Mouse (Mus musculus): ENCODE measurements at regions not wholly inside any gene's neighbourhood (a gene's known extent, or its start where the extent isn't known, plus 50 kb on each side); places are given as distances from the start of the nearest gene placed in this dataset.
A peak's percentile ranks its signal among the peaks of the same experiment; 100 is the strongest.

DNA sequence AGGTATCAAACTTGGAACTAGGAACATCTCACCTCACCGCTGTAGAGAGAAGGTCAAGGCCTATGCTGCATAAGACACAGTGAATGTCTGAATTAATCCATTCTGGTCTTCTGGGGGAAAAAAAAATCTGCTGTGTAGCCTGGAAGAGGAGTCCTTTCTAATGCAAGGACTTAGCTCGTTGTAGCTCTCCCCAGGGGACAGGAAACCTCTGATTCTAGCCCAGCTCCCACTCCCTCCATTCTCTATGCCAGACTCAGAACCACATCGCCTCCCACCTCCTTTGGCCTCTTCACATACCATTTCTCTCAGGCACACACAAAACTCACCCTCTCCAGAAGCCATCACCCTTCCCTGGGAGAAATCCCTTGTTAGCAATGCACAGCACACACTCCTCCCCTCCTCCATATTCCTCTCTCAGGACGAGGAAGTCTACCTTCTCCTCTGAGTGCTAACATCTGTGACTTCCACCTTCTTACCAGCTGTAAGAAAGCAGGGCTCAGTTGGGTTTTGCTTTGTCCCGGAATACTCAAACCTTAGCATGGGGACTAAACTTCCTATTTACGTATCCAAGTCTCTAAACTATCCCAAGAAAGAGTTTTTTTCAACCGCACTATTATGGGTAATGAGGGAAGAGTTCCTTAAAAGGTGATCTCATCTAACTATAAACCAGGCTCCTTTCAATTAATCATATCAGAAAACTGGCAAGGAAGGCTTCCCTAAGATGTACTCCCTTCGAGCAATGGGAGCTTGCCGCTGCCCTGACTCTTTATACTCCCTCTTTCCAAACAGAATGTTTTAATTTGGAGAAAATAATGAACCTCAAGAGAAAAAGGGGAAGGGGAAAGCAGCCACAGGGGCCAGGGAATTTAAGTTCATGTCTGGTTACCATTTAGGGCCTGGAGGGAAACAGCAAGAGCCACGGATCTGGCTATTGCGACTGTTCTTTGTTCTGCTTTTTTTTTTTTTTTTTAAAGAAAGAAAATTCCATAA is 167.2 kb upstream of the Dapk1 start:
- Histone ChIP-seq H3K27ac (ENCODE audit: low read depth, low read length) (0 out of 2 replicates have a peak overlapping the region, but pooled peaks have one; percentile 22), H3K36me3 (ENCODE audit: control insufficient read depth, insufficient read depth, low read length) (no peaks in the 10 kb centered on the region), H3K4me3 (ENCODE audit: low read depth, low read length) (no peak overlapping the region), H3K4me2 (no peak overlapping the region), H3K9me3 (replicated peaks; ENCODE audit: control insufficient read depth, low read length) (no peaks in the 10 kb centered on the region), H3K4me1 (ENCODE audit: control insufficient read depth, insufficient read depth, low read length) (no peaks in the 10 kb centered on the region), H3K9ac (ENCODE audit: low read depth, low read length) (no peak overlapping the region), H3K27me3 (ENCODE audit: control insufficient read depth, insufficient read depth, low read length) (no peaks in the 10 kb centered on the region)
- no peak for ATAC-seq (replicated peaks; ENCODE audit: insufficient number of reproducible peaks, low FRiP score, low TSS enrichment)
- 64% methylated on average over 11 of the region's 11 CpGs for WGBS (ENCODE audit: insufficient replicate concordance)

DNA sequence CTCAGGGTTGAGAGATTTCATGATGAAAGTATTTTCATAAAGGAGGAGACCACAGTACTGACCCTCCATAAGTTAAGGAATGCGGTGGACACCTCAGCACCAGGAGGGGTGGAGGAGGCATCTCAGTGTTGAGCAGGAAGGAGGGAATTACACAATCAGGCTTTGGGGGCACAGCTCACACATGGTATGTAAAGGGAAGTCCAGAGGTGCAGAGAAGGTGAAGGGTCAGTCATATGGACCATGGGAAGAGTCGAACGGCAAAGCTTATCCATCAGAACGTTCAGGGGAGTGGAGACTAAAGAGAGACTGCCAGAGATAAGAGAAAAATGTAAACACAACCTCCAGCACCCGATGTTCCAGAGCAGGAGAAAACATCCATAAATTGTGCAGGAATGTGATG is 166.4 kb upstream of the Dapk1 start:
- Histone ChIP-seq H3K4me3 (ENCODE audit: low read depth, low read length) (no peak overlapping the region), H3K4me2 (no peak overlapping the region), H3K9me3 (replicated peaks; ENCODE audit: control insufficient read depth, low read length) (no peaks in the 10 kb centered on the region), H3K36me3 (ENCODE audit: control insufficient read depth, insufficient read depth, low read length) (no peaks in the 10 kb centered on the region), H3K27ac (ENCODE audit: low read depth, low read length) (no peak overlapping the region), H3K4me1 (ENCODE audit: control insufficient read depth, insufficient read depth, low read length) (0 out of 2 replicates have a peak, but pooled peaks cover 2% of the 10 kb centered on the region), H3K9ac (ENCODE audit: low read depth, low read length) (no peak overlapping the region), H3K27me3 (ENCODE audit: control insufficient read depth, insufficient read depth, low read length) (no peaks in the 10 kb centered on the region)
- 18% methylated on average over 5 of the region's 5 CpGs for WGBS (ENCODE audit: insufficient replicate concordance)
- no peak; the same call in 1 of the 2 replicates for ATAC-seq (replicated peaks; ENCODE audit: insufficient number of reproducible peaks, low FRiP score, low TSS enrichment)

DNA sequence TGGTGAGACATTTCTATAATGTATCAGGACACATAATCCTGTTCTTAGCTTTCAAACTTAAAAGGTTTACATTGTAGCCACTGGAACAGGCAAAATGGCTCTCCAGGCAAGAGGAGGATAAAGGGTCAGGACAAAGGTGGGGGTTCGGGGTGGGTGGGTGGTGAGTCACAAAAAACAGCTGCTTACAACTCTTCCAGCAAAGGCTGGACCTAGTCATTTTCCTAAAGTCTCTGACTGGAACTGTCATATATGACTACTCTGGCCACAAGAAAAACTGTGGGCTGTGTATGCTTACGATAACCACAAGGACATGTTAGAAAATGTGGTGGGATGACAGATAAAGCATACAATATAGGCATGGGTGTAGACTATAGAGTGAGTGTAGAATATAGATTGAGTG is 163.6 kb upstream of the Dapk1 start:
- Histone ChIP-seq H3K9me3 (replicated peaks; ENCODE audit: control insufficient read depth, low read length) (no peaks in the 10 kb centered on the region), H3K4me1 (ENCODE audit: control insufficient read depth, insufficient read depth, low read length) (peaks cover 9% of the 10 kb centered on the region; the same call in 1 of the 2 replicates), H3K9ac (ENCODE audit: low read depth, low read length) (no peak overlapping the region), H3K36me3 (ENCODE audit: control insufficient read depth, insufficient read depth, low read length) (no peaks in the 10 kb centered on the region), H3K4me2 (no peak overlapping the region), H3K27me3 (ENCODE audit: control insufficient read depth, insufficient read depth, low read length) (no peaks in the 10 kb centered on the region), H3K4me3 (ENCODE audit: low read depth, low read length) (no peak overlapping the region), H3K27ac (ENCODE audit: low read depth, low read length) (no peak overlapping the region)
- WGBS (ENCODE audit: insufficient replicate concordance) = 86% methylated on average over 2 of the region's 2 CpGs
- ATAC-seq (replicated peaks; ENCODE audit: insufficient number of reproducible peaks, low FRiP score, low TSS enrichment) = no peak

DNA sequence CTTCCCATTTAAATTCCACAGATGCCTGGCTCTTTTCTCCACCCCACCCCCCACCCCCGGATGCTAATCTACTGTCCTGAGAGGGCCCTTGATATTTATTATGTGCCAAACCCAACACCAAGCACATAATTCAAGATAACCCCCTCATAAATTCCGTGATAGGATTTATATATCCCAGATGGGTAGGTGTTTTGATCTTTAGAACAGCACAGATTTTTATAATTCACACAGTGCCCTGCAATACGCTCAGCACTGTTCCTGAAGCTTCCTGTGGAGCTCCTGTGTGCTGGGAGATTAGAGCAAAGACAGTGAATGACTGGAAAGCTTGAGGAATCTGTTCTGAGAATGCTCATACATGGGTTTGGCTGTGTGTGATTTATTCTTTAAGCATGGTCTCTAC is 161.2 kb upstream of the Dapk1 start:
- ATAC-seq (replicated peaks; ENCODE audit: insufficient number of reproducible peaks, low FRiP score, low TSS enrichment) = no peak
- Histone ChIP-seq H3K36me3 (ENCODE audit: control insufficient read depth, insufficient read depth, low read length) (no peaks in the 10 kb centered on the region), H3K4me1 (ENCODE audit: control insufficient read depth, insufficient read depth, low read length) (peaks cover 9% of the 10 kb centered on the region; the same call in 1 of the 2 replicates), H3K27me3 (ENCODE audit: control insufficient read depth, insufficient read depth, low read length) (no peaks in the 10 kb centered on the region), H3K4me3 (ENCODE audit: low read depth, low read length) (no peak overlapping the region), H3K27ac (ENCODE audit: low read depth, low read length) (no peak overlapping the region), H3K9me3 (replicated peaks; ENCODE audit: control insufficient read depth, low read length) (no peaks in the 10 kb centered on the region), H3K4me2 (no peak overlapping the region), H3K9ac (ENCODE audit: low read depth, low read length) (no peak overlapping the region)
- 26% methylated on average over 3 of the region's 3 CpGs for WGBS (ENCODE audit: insufficient replicate concordance)

DNA sequence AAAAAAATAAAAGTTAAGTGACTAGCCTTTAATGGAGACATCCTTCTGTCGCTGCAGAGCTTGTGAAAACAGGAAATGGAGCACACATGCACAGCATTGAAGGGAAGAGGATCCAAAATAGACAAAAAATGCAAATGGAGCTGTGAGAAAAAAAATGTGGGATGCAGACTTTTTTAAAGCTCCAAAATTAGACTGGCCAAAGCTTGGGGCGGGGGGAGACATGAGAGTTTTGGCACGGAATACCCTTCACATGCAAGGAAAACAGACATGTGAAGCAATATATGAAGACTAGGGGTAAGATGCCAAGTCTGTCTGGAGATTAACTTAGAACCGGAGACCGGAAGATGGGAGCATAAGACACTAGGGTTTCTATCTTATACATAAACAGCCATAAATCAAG is 156.6 kb upstream of the Dapk1 start:
- Histone ChIP-seq H3K9ac (ENCODE audit: low read depth, low read length) (no peak overlapping the region), H3K36me3 (ENCODE audit: control insufficient read depth, insufficient read depth, low read length) (no peaks in the 10 kb centered on the region), H3K9me3 (replicated peaks; ENCODE audit: control insufficient read depth, low read length) (no peaks in the 10 kb centered on the region), H3K4me2 (no peak overlapping the region), H3K27ac (ENCODE audit: low read depth, low read length) (no peak overlapping the region), H3K4me1 (ENCODE audit: control insufficient read depth, insufficient read depth, low read length) (peaks cover 9% of the 10 kb centered on the region; the same call in 1 of the 2 replicates), H3K27me3 (ENCODE audit: control insufficient read depth, insufficient read depth, low read length) (no peaks in the 10 kb centered on the region), H3K4me3 (ENCODE audit: low read depth, low read length) (no peak overlapping the region)
- 79% methylated on average over 5 of the region's 5 CpGs for WGBS (ENCODE audit: insufficient replicate concordance)
- no peak for ATAC-seq (replicated peaks; ENCODE audit: insufficient number of reproducible peaks, low FRiP score, low TSS enrichment)

DNA sequence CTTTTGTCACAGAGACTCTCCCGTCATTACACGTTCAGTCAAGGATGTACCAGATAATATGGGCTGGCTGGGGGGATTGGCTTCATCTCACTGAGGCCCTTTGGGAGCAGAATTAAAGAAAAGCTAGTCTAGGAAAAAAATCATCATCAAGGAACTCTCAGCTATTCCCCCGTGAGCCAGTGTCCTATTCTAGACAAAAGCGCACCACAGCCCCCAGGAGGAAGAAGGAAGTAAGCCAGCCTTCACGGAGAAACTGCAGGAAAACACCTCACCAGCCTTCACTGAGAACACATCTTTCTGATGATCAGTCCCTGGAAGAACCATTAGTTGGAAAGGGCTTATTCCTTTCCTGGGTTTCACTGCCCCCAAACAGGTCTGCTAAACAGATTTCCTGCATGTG is 154.8 kb upstream of the Dapk1 start:
- no peak for ATAC-seq (replicated peaks; ENCODE audit: insufficient number of reproducible peaks, low FRiP score, low TSS enrichment)
- WGBS (ENCODE audit: insufficient replicate concordance) = 52% methylated on average over 5 of the region's 5 CpGs

DNA sequence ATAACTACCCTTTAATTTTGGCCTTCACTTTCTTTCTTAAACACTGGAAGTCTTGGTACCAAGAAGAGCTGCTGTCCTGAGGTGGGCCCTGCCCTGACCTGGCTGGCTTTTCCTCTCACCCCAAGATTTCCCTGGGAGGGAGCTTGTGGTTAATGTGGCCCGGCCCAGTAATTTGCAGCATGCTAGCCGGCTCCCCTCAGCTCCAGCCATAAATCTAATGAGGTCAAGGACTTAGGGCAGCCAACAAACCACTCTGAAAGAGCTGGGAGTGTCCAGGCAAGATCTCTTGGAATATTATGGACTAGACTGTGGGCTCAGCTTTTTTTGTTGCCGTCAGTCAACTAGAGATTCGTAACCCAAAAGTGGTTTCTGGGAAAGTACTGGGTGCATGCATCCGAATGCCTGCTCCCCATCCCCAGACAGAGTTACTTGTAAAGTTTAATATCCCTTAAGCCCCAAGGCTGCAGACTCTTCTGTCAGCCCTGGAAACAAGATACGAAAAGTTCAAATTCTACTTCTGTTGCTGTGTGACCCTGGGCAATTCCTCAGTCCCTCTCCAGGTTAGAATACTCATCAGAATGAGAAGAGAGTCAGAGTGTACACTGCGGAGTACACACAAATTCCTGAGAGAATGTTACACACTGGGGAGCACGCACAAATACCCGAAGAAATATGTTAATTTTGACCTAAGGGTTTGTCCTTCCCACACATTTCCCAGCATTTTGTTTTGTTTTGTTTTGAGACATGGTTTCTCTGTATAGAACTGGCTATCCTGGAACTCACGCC is 150.8 kb upstream of the Dapk1 start:
- ATAC-seq (replicated peaks; ENCODE audit: insufficient number of reproducible peaks, low FRiP score, low TSS enrichment) = no peak
- no peaks in the 10 kb centered on the region for H3K27me3 ChIP-seq (ENCODE audit: control insufficient read depth, insufficient read depth, low read length)
- H3K9me3 ChIP-seq (replicated peaks; ENCODE audit: control insufficient read depth, low read length) = no peaks in the 10 kb centered on the region
- no peak overlapping the region for H3K4me2 ChIP-seq
- peaks cover 10% of the 10 kb centered on the region for H3K4me1 ChIP-seq (ENCODE audit: control insufficient read depth, insufficient read depth, low read length)
- no peak overlapping the region for H3K27ac ChIP-seq (ENCODE audit: low read depth, low read length)
- H3K9ac ChIP-seq (ENCODE audit: low read depth, low read length) = no peak overlapping the region
- no peak overlapping the region for H3K4me3 ChIP-seq (ENCODE audit: low read depth, low read length)
- no peaks in the 10 kb centered on the region for H3K36me3 ChIP-seq (ENCODE audit: control insufficient read depth, insufficient read depth, low read length)
- 78% methylated on average over 10 of the region's 10 CpGs for WGBS (ENCODE audit: insufficient replicate concordance)

More for the DNA sequence above, 154.8 kb upstream of the Dapk1 start:
- H3K27me3 ChIP-seq (ENCODE audit: control insufficient read depth, insufficient read depth, low read length) = no peaks in the 10 kb centered on the region
- no peaks in the 10 kb centered on the region for H3K4me1 ChIP-seq (ENCODE audit: control insufficient read depth, insufficient read depth, low read length)
- H3K9ac ChIP-seq (ENCODE audit: low read depth, low read length) = no peak overlapping the region
- no peak overlapping the region for H3K4me3 ChIP-seq (ENCODE audit: low read depth, low read length)
- H3K36me3 ChIP-seq (ENCODE audit: control insufficient read depth, insufficient read depth, low read length) = no peaks in the 10 kb centered on the region
- H3K27ac ChIP-seq (ENCODE audit: low read depth, low read length) = no peak overlapping the region
- no peak overlapping the region for H3K4me2 ChIP-seq
- H3K9me3 ChIP-seq (replicated peaks; ENCODE audit: control insufficient read depth, low read length) = no peaks in the 10 kb centered on the region

DNA sequence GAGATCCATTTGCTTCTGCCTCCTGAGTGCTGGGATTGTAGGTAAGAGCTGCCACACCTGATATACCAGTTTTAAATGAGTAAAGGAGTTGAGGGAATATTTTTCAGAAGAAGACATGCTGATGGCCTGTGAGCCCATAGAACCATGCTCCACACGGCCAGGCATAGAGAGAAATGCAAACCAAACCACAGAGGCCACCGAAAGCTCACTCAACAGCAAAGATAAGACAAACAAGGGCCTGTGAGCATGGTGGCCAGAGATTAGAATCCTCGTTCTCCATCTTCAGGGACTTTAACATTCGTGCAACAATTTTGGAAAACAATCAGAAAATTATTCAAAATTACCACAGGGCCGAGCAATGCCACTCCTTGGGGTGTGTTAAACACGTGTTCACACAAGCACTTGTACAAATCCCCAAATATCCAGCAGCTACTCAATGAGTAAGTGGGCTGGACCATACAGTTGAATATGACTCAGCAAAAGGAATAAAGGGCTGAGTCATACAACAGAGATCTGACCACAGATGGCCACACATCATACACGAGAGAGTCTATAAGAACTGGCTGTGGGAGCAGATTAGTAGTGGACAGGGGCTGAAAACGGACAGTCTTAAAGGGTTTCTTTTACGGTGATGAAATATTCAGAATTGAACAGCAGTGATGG is 147.8 kb upstream of the Dapk1 start:
- H3K4me1 ChIP-seq (ENCODE audit: control insufficient read depth, insufficient read depth, low read length) = peaks cover 10% of the 10 kb centered on the region
- no peaks in the 10 kb centered on the region for H3K36me3 ChIP-seq (ENCODE audit: control insufficient read depth, insufficient read depth, low read length)
- H3K4me3 ChIP-seq (ENCODE audit: low read depth, low read length) = no peak overlapping the region
- no peak overlapping the region for H3K4me2 ChIP-seq
- H3K9me3 ChIP-seq (replicated peaks; ENCODE audit: control insufficient read depth, low read length) = no peaks in the 10 kb centered on the region
- peak; percentile 80 for ATAC-seq (replicated peaks; ENCODE audit: insufficient number of reproducible peaks, low FRiP score, low TSS enrichment)
- WGBS (ENCODE audit: insufficient replicate concordance) = 78% methylated on average over 9 of the region's 9 CpGs
- no peaks in the 10 kb centered on the region for H3K27me3 ChIP-seq (ENCODE audit: control insufficient read depth, insufficient read depth, low read length)
- H3K27ac ChIP-seq (ENCODE audit: low read depth, low read length) = peak overlapping the region; percentile 63
- H3K9ac ChIP-seq (ENCODE audit: low read depth, low read length) = no peak overlapping the region

Data from heart, embryonic 11.5 days (tissue).